Mouse (Mus musculus): ENCODE results near the gene Man1b1.

Gene Man1b1

GRCm38 (mm10) chr2:25364313-25364712, 32.2 kb downstream of the Man1b1 start:
- no peak for DNase-seq (ENCODE audit: extremely low spot score, low spot score)

DNA sequence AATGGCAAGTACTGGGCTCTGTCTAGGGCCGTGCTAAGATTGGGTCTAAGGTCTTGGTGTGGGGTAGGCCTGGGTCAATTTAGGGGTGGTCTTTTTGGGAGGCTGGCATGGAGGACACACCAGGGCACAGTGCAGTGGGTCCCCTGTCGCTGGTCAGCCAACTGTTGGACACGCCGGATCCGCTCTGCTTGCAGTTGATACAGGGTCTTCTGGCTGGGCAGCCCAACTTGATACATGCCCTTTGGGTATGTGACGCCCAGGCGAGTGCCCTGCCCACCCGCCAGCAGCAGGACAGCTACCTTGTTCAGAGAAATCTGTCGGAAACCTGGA, 32.6 kb downstream of the Man1b1 start:
- no peak for DNase-seq (ENCODE audit: extremely low spot score, low spot score)

DNA sequence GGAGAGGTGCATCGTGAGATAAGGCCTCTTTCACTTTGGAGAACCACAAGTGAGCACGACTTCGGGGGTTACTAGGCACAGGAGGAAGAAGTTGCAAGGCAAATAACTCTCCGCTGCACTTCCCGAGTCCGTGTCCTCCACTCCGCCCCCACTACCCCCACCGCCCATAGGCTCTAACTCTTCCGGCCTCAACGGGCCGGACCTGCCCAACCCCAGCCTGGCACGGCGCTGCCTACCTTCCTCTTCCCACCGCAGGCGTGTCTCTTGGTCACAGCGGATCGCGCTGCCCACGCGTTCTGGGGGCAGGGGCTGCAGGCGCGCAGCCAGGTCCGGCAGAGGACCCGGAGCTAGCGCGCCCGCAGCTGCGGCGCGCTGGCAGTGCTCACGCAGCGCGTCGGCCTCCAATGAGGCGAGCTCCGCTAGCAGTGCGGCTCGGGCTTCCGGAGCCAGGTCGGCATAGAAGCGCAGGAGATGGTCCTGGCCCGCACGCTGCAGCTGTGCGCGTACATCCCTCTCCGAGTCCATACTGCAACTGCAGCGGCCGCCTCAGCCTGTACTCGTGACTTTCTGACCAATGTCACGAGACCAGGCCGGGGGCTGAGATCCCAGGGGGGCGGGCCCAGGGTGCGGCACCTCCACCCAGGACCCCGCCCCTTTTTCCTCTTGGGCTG, 33.1 kb downstream of the Man1b1 start, which contains the start of gene Uap1l1:
Gene Uap1l1 (minus strand): TSS at position 592 of the 671 bp plus-strand sequence.
- DNase-seq (ENCODE audit: extremely low spot score, low spot score): peak; percentile 68

DNA sequence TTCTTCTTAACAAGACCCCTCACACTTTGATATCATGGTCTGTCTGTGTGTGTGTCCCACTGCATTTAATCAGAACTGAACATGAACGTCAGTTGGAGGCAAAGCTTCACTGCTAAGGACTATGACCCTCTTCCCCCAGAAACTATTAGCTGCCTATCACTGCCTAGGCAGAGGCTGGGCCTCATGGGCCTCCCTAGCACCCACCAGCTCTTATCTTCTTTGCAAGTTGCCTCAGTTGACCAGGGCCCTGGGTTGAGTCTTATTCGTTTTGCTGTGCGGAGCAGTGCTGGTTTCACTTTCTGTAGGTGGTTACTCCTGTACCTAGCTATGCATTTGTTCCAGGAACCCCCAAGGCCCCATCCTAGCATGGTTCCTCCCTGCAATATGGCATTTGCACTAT, 37.9 kb downstream of the Man1b1 start:
- no peak for DNase-seq (ENCODE audit: extremely low spot score, low spot score)

GRCm38 (mm10) chr2:25371764-25372643, 39.9 kb downstream of the Man1b1 start, which contains the start of gene Sapcd2:
Gene Sapcd2, plus strand, starts transcription at chr2:25372321.
- DNase-seq (ENCODE audit: extremely low spot score, low spot score): peak; percentile 88

GRCm38 (mm10) chr2:25372644-25373391, 40.7 kb downstream of the Man1b1 start:
- peak; percentile 40 for DNase-seq (ENCODE audit: extremely low spot score, low spot score)

DNA sequence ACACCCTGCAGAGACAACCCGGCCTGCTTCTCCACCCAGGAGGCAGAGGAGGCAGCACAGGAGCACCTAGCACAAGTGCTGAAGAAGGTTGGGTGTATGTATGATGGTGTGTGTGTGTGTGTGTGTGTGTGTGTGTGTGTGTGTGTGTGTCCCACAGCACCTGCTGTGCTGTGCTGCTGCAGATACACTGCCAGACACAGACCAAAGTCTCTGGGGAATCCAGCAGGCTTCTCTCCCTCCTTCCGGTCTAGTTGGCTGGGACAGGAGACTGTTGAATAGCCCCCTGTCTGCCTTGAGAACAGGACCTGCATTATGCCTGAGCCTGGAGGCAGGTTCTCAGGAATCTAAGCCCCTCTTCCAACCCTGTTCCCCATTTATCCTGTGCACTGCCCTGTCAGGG, 41.3 kb downstream of the Man1b1 start:
- no peak for DNase-seq (ENCODE audit: extremely low spot score, low spot score)

GRCm38 (mm10) chr2:25376589-25376988, 44.5 kb downstream of the Man1b1 start:
- DNase-seq (ENCODE audit: extremely low spot score, low spot score): no peak

DNA sequence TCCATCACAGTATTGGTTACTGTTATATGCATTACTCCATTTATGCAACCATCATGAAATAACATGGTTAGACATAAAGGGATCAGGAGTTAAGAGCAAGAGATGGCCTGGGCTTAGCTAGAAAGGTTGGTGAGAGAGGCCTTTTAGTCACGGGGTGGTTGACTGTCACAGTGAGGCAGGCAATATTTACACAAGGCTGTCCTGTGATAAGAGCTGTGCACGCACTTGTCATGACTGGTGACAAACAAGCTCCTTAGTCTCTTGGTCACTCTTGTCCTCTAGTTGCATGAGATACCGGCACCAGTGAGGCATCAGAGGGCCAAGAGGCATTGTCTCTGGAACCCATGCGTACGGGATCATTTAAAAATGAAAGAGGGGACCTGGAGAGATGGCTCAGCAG, 52.4 kb downstream of the Man1b1 start:
- no peak for DNase-seq (ENCODE audit: extremely low spot score, low spot score)

GRCm38 (mm10) chr2:25391266-25391665, 59.1 kb downstream of the Man1b1 start:
- DNase-seq (ENCODE audit: extremely low spot score, low spot score): no peak

GRCm38 (mm10) chr2:25394281-25395221, 62.4 kb downstream of the Man1b1 start:
- DNase-seq (ENCODE audit: extremely low spot score, low spot score): no peak

- DNase-seq (ENCODE audit: extremely low spot score, low spot score): peak; percentile 39
Observed at GRCm38 (mm10) chr2:25395721-25396596, 63.8 kb downstream of the Man1b1 start, which contains the start of gene Entpd2. Gene Entpd2, plus strand, starts transcription at chr2:25395874.

DNA sequence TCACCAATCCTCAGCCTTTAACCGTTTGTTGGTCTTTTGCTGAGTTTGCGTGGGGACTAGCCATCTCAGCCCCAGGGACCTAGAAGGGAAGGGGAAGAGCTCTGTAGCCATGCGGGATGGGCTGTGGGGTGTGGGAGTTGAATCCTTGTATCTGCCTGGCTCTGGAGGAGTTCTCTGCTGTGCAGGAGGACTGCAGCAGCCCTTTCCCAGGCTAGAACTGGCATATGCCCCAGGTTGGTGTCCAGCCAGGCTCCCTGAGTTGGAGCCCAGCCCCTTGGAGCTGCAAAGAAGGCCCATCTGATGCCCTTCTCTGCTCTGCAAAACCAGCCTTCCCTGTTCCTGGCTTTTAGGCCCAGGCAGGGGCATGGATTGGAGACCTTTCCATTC, 64.5 kb downstream of the Man1b1 start:
- no peak for DNase-seq (ENCODE audit: extremely low spot score, low spot score)

- DNase-seq (ENCODE audit: extremely low spot score, low spot score): no peak
Observed at GRCm38 (mm10) chr2:25397010-25397409, 64.9 kb downstream of the Man1b1 start.

DNA sequence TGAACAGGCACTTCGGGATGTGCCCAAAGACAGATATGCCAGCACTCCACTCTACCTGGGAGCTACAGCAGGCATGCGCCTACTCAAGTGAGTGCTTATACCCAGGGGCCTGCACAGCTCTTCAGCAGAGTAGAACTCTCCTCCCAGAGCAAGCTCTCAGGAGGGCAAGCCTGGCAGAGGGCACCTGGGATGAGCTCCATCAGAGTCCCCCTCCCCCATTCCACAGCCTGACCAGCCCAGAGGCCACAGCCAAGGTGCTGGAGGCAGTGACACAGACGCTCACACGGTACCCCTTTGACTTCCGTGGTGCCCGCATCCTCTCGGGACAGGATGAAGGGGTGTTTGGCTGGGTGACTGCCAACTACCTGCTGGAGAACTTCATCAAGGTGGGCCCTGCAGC, 65.9 kb downstream of the Man1b1 start:
- no peak for DNase-seq (ENCODE audit: extremely low spot score, low spot score)

- DNase-seq (ENCODE audit: extremely low spot score, low spot score): no peak
Observed at GRCm38 (mm10) chr2:25399051-25399450, 66.9 kb downstream of the Man1b1 start, which contains the start of gene Npdc1. Gene Npdc1, plus strand, starts transcription at chr2:25399351.

DNA sequence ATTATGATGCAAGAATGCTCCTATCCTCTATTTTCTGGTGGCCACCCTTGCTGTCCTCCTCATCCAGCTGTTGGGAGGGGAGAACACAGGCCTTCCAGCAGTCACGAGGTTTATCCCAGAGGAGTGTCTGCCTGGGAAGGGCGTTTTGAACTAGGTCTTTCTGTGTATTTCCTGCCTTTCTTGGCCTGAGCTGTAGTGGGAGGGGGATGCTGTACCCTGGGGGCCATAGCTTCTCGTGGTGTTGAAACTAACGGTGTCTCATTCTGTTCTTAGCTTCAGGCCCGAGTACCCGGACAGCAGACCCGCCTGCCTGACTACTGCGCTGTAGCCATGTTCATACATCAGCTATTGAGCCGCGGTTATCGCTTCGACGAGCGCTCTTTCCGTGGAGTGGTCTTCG, 68.2 kb downstream of the Man1b1 start:
- no peak for DNase-seq (ENCODE audit: extremely low spot score, low spot score)

DNA sequence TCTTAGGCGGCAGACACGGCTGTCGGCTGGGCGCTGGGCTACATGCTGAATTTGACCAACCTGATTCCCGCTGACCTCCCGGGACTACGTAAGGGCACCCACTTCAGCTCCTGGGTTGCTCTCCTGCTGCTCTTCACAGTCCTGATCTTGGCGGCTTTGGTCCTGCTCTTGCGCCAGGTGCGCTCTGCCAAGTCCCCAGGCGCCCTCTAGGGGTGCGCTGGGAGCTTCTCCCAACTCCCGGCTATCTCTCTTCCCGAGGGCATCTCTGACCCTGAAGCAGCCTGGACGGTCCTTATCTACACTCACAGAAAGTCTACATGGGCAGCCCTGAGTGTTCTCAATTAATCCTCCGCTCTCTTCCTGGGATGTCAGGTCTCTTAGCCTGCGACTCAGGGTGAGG, 68.6 kb downstream of the Man1b1 start:
- DNase-seq (ENCODE audit: extremely low spot score, low spot score): no peak
